Mouse (Mus musculus) lung, embryonic 14.5 days (tissue): ENCODE results near the gene Naa10. TPM values are rescaled to one million over a fixed set of nuclear protein-coding genes. Genes with fewer than 3 reads are reported as not detected.

Experiments used
- ATAC-seq: fragments of 200-750 bp; cut with Nextera tagmentation; 2 replicates; pipeline ENCODE4 v1.8.0; 2017; ENCODE audit warnings: mild to moderate bottlenecking, moderate TSS enrichment, moderate library complexity; ENCODE audit not compliant: insufficient read depth
- DNase-seq: peaks from one replicate; pipeline ENCODE4 v3.0.0-alpha.2; 2015
- H3K27ac ChIP-seq: fragments of 300-500 bp; sonication (generic); 2 replicates; pipeline ENCODE4 v1.5.1; 2014; ENCODE audit warnings: low read depth, mild to moderate bottlenecking, moderate library complexity
- H3K27me3 ChIP-seq: fragments of 300-500 bp; sonication (generic); 2 replicates; pipeline ENCODE4 v1.6.1; 2014; ENCODE audit warnings: low read length, control low read depth; ENCODE audit not compliant: insufficient read depth
- H3K36me3 ChIP-seq: fragments of 300-500 bp; sonication (generic); 2 replicates; pipeline ENCODE4 v1.6.1; 2014; ENCODE audit warnings: control low read depth; ENCODE audit not compliant: insufficient read depth
- H3K4me1 ChIP-seq: fragments of 300-500 bp; sonication (generic); 2 replicates; pipeline ENCODE4 v1.6.1; 2014; ENCODE audit warnings: antibody characterized with exemption, control low read depth; ENCODE audit not compliant: insufficient read depth
- H3K4me2 ChIP-seq: fragments of 300-500 bp; sonication (generic); 2 replicates; pipeline ENCODE4 v1.6.1; 2014; ENCODE audit warnings: mild to moderate bottlenecking
- H3K4me3 ChIP-seq: fragments of 300-500 bp; sonication (generic); 2 replicates; pipeline ENCODE4 v1.5.1; 2014; ENCODE audit warnings: low read depth, low read length
- H3K9ac ChIP-seq: fragments of 300-500 bp; sonication (generic); 2 replicates; pipeline ENCODE4 v1.6.1; 2014
- H3K9me3 ChIP-seq: fragments of 300-500 bp; sonication (generic); 2 replicates; pipeline ENCODE4 v1.6.1; 2016; ENCODE audit warnings: low read depth, low read length, control low read depth
- CTCF ChIP-seq: IDR thresholded peaks from 2 replicates; pipeline ENCODE4 v1.5.1; 2016; ENCODE audit warnings: antibody characterized with exemption, low read depth
- WGBS: fragments of 180-500 bp; shearing (Covaris S2); extraction: QIAGEN DNeasy Blood & Tissue Kit; methylation state at CpG from one replicate; pipeline ENCODE4 v1.1.7; 2014; 5-methylcytosine and 5-hydroxymethylcytosine counted together
- polyA plus RNA-seq: library from polyadenylated mRNA; unstranded; fragments of >200 nt; fragmentation: Nextera tagmentation; extraction: Ambion mirVana; gene quantifications from 2 replicates; pipeline ENCODE4 v1.2.1, GENCODE M21; 2014

Gene Naa10
- 137 and 146 TPM in 2 replicates for polyA plus RNA-seq

DNA sequence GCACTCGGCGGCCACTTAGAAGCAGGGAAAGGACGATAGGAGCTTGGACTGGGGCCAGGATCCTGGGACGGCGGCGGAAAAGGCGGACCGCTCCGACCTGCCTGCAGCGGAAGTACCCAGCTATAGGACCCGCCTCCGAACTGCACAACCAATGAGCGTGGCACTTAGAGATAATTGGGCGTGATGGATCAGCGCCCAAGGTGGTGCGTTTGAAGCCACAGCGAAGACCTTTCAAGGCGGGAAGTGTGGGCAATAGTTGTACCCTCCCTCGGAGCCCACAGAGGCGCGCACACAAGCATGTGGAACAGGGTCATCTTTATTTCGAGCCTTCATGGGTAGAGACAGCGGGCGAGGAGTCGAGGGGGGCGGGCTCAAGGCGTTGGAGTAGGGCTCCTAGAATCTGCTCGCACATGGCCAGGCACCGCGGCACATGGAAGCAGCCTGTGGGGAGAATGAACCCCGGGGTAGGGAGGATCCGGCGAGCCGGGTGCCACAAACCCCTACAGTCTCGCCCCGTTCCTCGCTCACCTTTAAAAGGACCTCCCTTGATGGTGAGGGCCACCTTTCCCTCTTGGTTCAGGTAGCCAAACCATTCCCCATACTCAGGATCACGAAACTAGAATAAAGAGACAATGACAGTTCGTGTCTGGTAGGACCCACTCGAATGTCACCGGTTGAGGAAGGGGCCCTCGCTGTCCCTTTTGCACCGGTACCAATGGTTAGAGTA is at the start of gene Naa10, which contains the start of gene Arhgap4:
Gene Naa10, minus strand, starts transcription at position 122 of the 727 bp plus-strand sequence.
Gene Arhgap4, minus strand, starts transcription at position 48 of the 727 bp plus-strand sequence.
- 16% methylated on average over 43 of the region's 43 CpGs for WGBS
- Histone ChIP-seq H3K4me2 (peak within 1 kb of the TSS; percentile 65), H3K9me3 (no peaks in the 10 kb centered on the region), H3K4me3 (peak within 1 kb of the TSS; percentile 53), H3K27me3 (no peaks in the 10 kb centered on the region), H3K9ac (peak within 1 kb of the TSS; percentile 64), H3K36me3 (peaks cover 25% of the 10 kb centered on the region; the same call in 1 of the 2 replicates), H3K4me1 (no peaks in the 10 kb centered on the region), H3K27ac (peak within 1 kb of the TSS; percentile 80)
- no peak for TF ChIP-seq CTCF
- peak; percentile 99 for ATAC-seq
- peak; percentile 95 for DNase-seq

DNA sequence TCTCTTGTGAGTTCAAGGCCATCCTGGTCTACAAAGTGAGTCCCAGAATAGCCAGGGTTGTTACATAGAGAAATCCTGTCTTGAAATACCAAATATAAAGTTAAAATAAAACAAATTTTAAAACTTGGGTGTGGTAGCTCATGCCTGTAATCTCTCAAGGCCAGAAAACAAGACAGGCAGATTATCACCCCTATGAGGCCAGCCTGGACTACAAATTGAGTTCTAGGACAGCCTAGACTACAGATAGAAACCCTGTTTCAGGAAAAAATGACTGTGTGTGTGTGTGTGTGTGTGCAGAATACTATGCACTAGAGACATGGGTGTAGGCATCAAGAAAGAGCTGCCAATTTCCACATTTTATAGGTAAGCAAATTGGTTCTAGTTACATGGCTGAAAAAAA is 49.0 kb upstream of the Naa10 start:
- Histone ChIP-seq H3K36me3 (no peaks in the 10 kb centered on the region), H3K4me2 (no peak overlapping the region), H3K9me3 (no peaks in the 10 kb centered on the region), H3K4me3 (no peak overlapping the region), H3K27ac (no peak overlapping the region), H3K4me1 (no peaks in the 10 kb centered on the region), H3K27me3 (no peaks in the 10 kb centered on the region), H3K9ac (no peak overlapping the region)
- DNase-seq (no peak), ATAC-seq (no peak)
- TF ChIP-seq CTCF, result no peak

DNA sequence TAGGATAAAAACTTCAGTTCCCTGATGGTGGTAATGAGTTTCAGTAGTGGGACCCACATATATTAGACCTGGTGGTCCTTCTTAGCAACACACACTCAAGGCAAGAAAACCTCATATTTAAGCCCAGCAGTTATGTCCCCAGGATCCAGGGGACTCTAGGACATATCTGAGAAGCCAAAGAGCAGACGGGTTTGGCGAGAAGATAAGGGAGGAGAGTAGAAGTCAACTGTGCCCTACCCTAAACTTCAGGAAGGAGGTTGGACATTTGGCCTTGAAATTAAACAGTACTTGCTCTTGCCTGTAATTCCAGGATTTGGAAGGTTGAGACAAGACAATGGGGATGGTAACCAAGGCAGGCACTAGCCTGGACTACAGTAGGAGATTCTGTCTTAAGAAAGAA is 48.0 kb upstream of the Naa10 start:
- H3K4me2 ChIP-seq, result no peak overlapping the region
- no peaks in the 10 kb centered on the region for H3K4me1 ChIP-seq
- no peak for DNase-seq
- no peaks in the 10 kb centered on the region for H3K36me3 ChIP-seq
- no peak overlapping the region for H3K9ac ChIP-seq
- 79% methylated on average over 2 of the region's 2 CpGs for WGBS
- no peak overlapping the region for H3K4me3 ChIP-seq
- no peak for ATAC-seq
- no peak for TF ChIP-seq CTCF
- no peaks in the 10 kb centered on the region for H3K27me3 ChIP-seq
- H3K27ac ChIP-seq, result no peak overlapping the region
- no peaks in the 10 kb centered on the region for H3K9me3 ChIP-seq

DNA sequence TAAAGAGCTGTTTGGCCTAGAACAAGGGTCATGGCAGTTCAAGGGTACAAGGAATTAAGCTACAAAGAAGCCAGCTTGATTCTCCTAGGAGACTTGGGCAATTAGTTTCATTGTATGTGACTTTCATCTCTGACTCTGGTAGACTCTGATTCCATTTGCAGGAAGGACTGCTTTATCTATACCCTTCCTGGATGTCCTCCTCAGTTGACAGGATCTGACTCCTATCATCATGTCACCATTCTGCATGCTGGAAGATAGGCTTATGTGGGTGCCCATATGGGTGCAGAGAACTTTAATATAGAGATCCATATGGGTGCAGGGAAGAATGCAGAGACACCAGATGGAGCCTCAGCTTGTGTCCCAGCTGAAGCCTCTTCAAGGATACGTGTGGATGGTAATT is 47.4 kb upstream of the Naa10 start:
- H3K4me1 ChIP-seq, result no peaks in the 10 kb centered on the region
- ATAC-seq (no peak), DNase-seq (no peak)
- H3K4me2 ChIP-seq, result no peak overlapping the region
- no peak overlapping the region for H3K27ac ChIP-seq
- H3K27me3 ChIP-seq, result no peaks in the 10 kb centered on the region
- TF ChIP-seq CTCF, result no peak
- no peak overlapping the region for H3K4me3 ChIP-seq
- H3K9me3 ChIP-seq, result no peaks in the 10 kb centered on the region
- no peak overlapping the region for H3K9ac ChIP-seq
- 90% methylated on average over 1 of the region's 1 CpGs for WGBS
- H3K36me3 ChIP-seq, result no peaks in the 10 kb centered on the region

DNA sequence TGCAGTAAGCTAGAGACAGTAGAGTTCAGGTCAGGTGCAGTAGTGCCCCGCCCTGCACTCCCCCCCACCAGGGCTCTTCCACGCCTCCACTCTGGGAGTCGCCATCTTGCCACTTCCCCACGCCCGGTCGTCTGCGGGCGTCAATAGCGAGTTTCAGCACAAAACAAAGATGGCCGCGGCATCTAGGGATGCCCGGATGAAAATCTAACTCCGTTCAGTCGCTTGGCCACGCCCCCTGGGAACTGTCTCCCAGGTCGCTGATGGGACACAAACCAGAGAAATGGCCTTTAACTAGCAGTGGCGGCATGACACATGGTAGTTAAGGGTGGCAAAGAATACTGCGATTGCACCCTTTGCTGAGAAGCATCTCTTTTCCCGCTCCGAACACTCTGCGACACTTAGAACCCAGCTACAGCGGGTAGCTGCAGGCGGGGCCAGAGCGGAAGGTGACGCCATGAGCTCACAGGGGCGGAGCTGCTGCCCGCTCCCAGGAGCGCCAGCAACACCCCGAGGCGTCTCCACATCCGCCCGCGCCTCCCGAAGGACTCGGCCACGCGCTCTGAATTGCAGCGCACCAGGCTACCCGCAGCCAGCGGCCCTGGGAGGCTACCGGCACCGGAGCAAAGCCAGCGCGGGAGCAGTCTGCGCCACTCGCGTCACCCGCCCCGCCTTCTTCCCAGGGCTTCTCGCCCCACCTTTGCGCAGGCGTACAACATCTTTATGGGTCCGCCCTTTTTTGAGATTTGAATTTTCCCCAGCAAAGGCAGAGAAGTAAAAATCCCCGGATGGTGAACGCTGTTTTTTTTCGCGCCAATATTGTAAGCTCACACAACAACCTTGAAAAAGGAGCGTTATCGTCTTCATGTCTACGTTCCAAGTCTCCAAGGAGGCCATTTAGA is 45.7 kb upstream of the Naa10 start:
- ATAC-seq (peak; percentile 87), DNase-seq (peak; percentile 94)
- Histone ChIP-seq H3K4me2 (peak overlapping the region; percentile 58), H3K9me3 (no peaks in the 10 kb centered on the region), H3K27ac (peak overlapping the region; percentile 99), H3K4me3 (peak overlapping the region; percentile 69), H3K9ac (peak overlapping the region; percentile 79), H3K4me1 (no peaks in the 10 kb centered on the region; the same call in 1 of the 2 replicates), H3K36me3 (0 out of 2 replicates have a peak, but pooled peaks cover 3% of the 10 kb centered on the region), H3K27me3 (no peaks in the 10 kb centered on the region)
- WGBS, result 4% methylated on average over 44 of the region's 60 CpGs
- no peak for TF ChIP-seq CTCF

DNA sequence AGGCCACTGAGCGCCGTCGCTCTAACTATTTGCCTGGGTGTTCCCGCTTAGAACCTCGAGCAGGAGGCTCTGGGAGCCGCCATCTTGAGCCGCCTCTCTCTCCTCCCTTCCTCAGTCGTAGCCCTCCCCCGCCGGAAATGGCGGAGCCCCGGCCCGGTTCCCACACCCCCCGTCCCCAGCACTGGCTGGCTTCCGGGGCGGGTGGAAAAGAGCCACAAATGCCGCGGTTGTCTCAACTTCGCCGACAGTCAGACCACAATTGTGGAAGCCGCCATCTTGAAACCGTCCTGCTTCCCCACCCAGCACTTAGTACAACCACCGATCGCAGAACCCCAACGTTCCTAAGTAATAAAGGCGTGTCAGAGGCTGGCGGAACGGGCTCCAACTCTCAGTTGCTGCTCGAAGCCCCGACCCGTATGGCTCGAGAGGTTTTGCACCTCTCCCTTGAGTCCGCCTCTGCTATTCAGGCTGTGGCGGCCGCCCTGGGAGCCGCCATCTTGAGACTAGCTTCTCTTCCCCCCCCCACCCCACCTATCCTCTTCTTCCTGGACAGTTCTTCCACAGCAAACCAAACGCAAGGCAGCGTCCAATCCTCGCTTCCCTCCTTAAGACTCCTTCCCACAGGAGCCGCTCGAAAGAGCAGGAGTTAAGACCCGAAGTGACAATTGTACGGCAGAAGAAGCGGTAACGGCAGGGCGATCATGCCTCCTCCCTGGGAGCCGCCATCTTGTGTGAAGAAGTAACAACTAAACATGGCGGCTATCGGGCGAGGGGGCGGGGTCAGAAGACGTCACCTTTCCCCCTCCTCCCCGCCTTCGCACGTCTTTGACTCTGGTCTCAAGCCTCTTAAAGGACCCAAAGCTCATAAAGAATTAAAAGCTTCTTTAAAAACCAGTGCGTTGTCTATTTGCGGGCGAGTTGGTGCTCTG is 44.8 kb upstream of the Naa10 start, which contains the start of gene Hcfc1:
Gene Hcfc1, minus strand, starts transcription at position 110 of the 929 bp plus-strand sequence.
- TF ChIP-seq CTCF, result no peak
- Histone ChIP-seq H3K27ac (peak within 1 kb of the TSS; percentile 99), H3K27me3 (no peaks in the 10 kb centered on the region), H3K9ac (peak within 1 kb of the TSS; percentile 79), H3K4me1 (no peaks in the 10 kb centered on the region; the same call in 1 of the 2 replicates), H3K9me3 (no peaks in the 10 kb centered on the region), H3K4me3 (peak within 1 kb of the TSS; percentile 69), H3K36me3 (peaks cover 10% of the 10 kb centered on the region; the same call in 1 of the 2 replicates), H3K4me2 (peak within 1 kb of the TSS; percentile 73)
- WGBS, result 11% methylated on average over 57 of the region's 58 CpGs
- DNase-seq (peak; percentile 89), ATAC-seq (peak; percentile 72)
